Mouse (Mus musculus): ENCODE results near the gene Bfsp1. TPM values are rescaled to one million over a fixed set of nuclear protein-coding genes. Genes with fewer than 3 reads are reported as not detected.
A peak's percentile ranks its signal among the peaks of the same experiment; 100 is the strongest.

The Bfsp1 gene
- polyA plus RNA-seq, 1 experiment from 2014 or later, result 0.93 TPM

- Histone ChIP-seq H3K36me3 (ENCODE audit: control insufficient read depth, insufficient read depth, low read length) (no peaks in the 10 kb centered on the region), H3K9ac (replicated peaks; ENCODE audit: low read depth, low read length) (no peak overlapping the region), H3K9me3 (ENCODE audit: control insufficient read depth, low read depth, low read length) (no peaks in the 10 kb centered on the region), H3K27me3 (ENCODE audit: control insufficient read depth, insufficient read depth, low read length) (no peaks in the 10 kb centered on the region), H3K27ac (ENCODE audit: low read length) (no peak overlapping the region), H3K4me1 (ENCODE audit: control insufficient read depth, insufficient read depth, low read length) (peaks cover 1% of the 10 kb centered on the region; the same call in 1 of the 2 replicates), H3K4me3 (ENCODE audit: low read depth, low read length) (no peak overlapping the region), H3K4me2 (replicated peaks; ENCODE audit: low read depth, low read length) (no peak overlapping the region)
- ATAC-seq (ENCODE audit: insufficient number of reproducible peaks, insufficient read depth, low FRiP score, low read depth), result no peak
- WGBS, result 60% methylated on average over 3 of the region's 3 CpGs
Observed at GRCm38 (mm10) chr2:143847291-143847690, 15.7 kb downstream of the Bfsp1 start.

- Histone ChIP-seq H3K4me2 (replicated peaks; ENCODE audit: low read depth, low read length) (no peak overlapping the region), H3K9ac (replicated peaks; ENCODE audit: low read depth, low read length) (no peak overlapping the region), H3K9me3 (ENCODE audit: control insufficient read depth, low read depth, low read length) (no peaks in the 10 kb centered on the region), H3K4me3 (ENCODE audit: low read depth, low read length) (no peak overlapping the region), H3K36me3 (ENCODE audit: control insufficient read depth, insufficient read depth, low read length) (no peaks in the 10 kb centered on the region), H3K27ac (ENCODE audit: low read length) (no peak overlapping the region), H3K4me1 (ENCODE audit: control insufficient read depth, insufficient read depth, low read length) (no peaks in the 10 kb centered on the region), H3K27me3 (ENCODE audit: control insufficient read depth, insufficient read depth, low read length) (no peaks in the 10 kb centered on the region)
- WGBS, result 73% methylated on average over 4 of the region's 4 CpGs
- 0 out of 2 replicates have a peak, but pooled peaks have one; percentile 23 for ATAC-seq (ENCODE audit: insufficient number of reproducible peaks, insufficient read depth, low FRiP score, low read depth)
Observed at GRCm38 (mm10) chr2:143846799-143847198, 16.2 kb downstream of the Bfsp1 start.

DNA sequence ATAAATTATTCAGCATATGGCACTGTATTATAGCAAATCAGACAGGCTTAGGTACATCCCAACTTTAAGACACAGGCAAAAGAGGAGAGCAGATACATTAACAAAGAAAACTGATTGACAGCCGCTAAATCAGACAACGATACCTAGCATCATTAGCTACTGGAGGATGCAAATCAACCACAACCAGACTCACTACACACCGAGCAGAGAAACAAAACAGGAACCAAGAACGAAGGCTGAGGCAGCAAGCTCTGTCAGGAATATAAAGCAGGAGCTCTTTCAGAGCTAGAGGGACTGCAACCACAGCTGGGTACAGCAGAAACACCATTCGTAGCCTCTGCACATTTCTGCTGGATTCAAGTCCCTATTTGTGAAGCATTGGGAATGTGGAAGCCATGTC lies 18.2 kb downstream of the Bfsp1 start:
- 82% methylated on average over 5 of the region's 5 CpGs for WGBS
- Histone ChIP-seq H3K27me3 (ENCODE audit: control insufficient read depth, insufficient read depth, low read length) (no peaks in the 10 kb centered on the region), H3K4me1 (ENCODE audit: control insufficient read depth, insufficient read depth, low read length) (no peaks in the 10 kb centered on the region), H3K27ac (ENCODE audit: low read length) (no peak overlapping the region), H3K36me3 (ENCODE audit: control insufficient read depth, insufficient read depth, low read length) (no peaks in the 10 kb centered on the region), H3K9ac (replicated peaks; ENCODE audit: low read depth, low read length) (no peak overlapping the region), H3K4me3 (ENCODE audit: low read depth, low read length) (no peak overlapping the region), H3K9me3 (ENCODE audit: control insufficient read depth, low read depth, low read length) (no peaks in the 10 kb centered on the region), H3K4me2 (replicated peaks; ENCODE audit: low read depth, low read length) (no peak overlapping the region)
- ATAC-seq (ENCODE audit: insufficient number of reproducible peaks, insufficient read depth, low FRiP score, low read depth), result no peak

DNA sequence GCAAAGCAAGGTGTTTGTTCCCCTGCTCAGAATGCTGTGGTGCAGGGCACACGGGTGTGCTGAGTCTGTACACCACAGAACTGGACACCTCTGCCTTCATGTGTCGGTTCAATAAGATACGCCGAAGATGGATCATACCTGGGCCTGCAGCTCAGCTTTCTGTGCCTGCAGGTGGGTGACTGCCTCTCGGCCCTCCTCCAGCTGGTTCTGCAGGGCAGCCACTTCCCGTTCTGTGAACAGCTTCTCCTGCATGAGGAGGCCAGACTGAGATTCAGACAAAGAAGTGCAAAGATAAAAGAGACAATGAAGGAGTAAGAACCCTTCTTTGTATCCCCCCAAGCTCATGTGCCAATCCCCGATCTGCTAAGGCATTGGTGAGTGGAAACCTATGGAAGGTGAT lies 21.4 kb downstream of the Bfsp1 start:
- no peak overlapping the region for H3K9ac ChIP-seq (replicated peaks; ENCODE audit: low read depth, low read length)
- no peak overlapping the region for H3K4me3 ChIP-seq (ENCODE audit: low read depth, low read length)
- H3K4me2 ChIP-seq (replicated peaks; ENCODE audit: low read depth, low read length), result no peak overlapping the region
- no peaks in the 10 kb centered on the region for H3K9me3 ChIP-seq (ENCODE audit: control insufficient read depth, low read depth, low read length)
- WGBS, result 81% methylated on average over 7 of the region's 7 CpGs
- no peak overlapping the region for H3K27ac ChIP-seq (ENCODE audit: low read length)
- no peak for ATAC-seq (ENCODE audit: insufficient number of reproducible peaks, insufficient read depth, low FRiP score, low read depth)
- H3K27me3 ChIP-seq (ENCODE audit: control insufficient read depth, insufficient read depth, low read length), result no peaks in the 10 kb centered on the region
- no peaks in the 10 kb centered on the region for H3K36me3 ChIP-seq (ENCODE audit: control insufficient read depth, insufficient read depth, low read length)
- no peaks in the 10 kb centered on the region for H3K4me1 ChIP-seq (ENCODE audit: control insufficient read depth, insufficient read depth, low read length)

DNA sequence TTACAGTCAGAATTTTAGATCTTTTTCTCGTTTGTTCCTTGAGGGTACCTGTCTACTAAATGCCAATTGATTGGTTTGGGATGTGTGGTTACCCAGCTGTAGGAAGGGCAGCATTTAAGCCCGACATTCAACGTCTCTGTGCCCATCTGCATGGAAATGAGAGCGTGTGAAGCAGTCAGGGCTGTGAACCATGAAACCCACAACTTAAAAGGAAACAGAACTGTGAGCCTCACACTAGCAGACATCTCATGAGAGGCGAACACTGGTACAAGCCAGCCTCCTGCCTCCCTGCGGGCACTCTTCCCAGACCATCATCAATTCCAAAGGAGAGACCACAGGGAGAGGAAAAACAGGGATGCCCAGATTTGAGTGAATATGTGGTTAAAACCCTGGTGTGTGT lies 22.1 kb downstream of the Bfsp1 start:
- H3K9ac ChIP-seq (replicated peaks; ENCODE audit: low read depth, low read length), result no peak overlapping the region
- H3K4me1 ChIP-seq (ENCODE audit: control insufficient read depth, insufficient read depth, low read length), result no peaks in the 10 kb centered on the region
- no peaks in the 10 kb centered on the region for H3K27me3 ChIP-seq (ENCODE audit: control insufficient read depth, insufficient read depth, low read length)
- no peak overlapping the region for H3K4me2 ChIP-seq (replicated peaks; ENCODE audit: low read depth, low read length)
- ATAC-seq (ENCODE audit: insufficient number of reproducible peaks, insufficient read depth, low FRiP score, low read depth), result no peak
- no peaks in the 10 kb centered on the region for H3K36me3 ChIP-seq (ENCODE audit: control insufficient read depth, insufficient read depth, low read length)
- WGBS, result 78% methylated on average over 6 of the region's 6 CpGs
- H3K4me3 ChIP-seq (ENCODE audit: low read depth, low read length), result no peak overlapping the region
- no peaks in the 10 kb centered on the region for H3K9me3 ChIP-seq (ENCODE audit: control insufficient read depth, low read depth, low read length)
- H3K27ac ChIP-seq (ENCODE audit: low read length), result no peak overlapping the region

DNA sequence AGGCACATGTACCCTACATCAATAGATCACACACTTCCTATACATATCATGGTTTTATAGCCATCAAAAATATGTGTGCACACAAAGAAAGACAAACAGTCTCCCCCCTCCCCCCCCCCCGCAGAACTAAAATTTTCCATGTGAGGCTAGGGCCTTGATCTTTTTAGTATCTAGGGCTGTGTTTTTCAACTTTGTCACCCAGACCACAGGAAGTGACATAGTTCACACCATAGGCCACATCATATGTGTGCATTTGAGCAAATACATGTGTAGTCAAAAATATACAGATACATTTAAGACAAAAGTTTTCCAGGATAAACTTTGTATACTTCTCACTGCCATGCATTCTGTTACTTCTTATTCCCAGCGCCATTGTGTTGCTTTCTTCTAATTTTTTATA lies 23.5 kb downstream of the Bfsp1 start:
- H3K36me3 ChIP-seq (ENCODE audit: control insufficient read depth, insufficient read depth, low read length), result no peaks in the 10 kb centered on the region
- H3K9ac ChIP-seq (replicated peaks; ENCODE audit: low read depth, low read length), result no peak overlapping the region
- H3K4me1 ChIP-seq (ENCODE audit: control insufficient read depth, insufficient read depth, low read length), result no peaks in the 10 kb centered on the region
- no peak overlapping the region for H3K4me2 ChIP-seq (replicated peaks; ENCODE audit: low read depth, low read length)
- no peak for ATAC-seq (ENCODE audit: insufficient number of reproducible peaks, insufficient read depth, low FRiP score, low read depth)
- no peak overlapping the region for H3K27ac ChIP-seq (ENCODE audit: low read length)
- no peaks in the 10 kb centered on the region for H3K9me3 ChIP-seq (ENCODE audit: control insufficient read depth, low read depth, low read length)
- H3K27me3 ChIP-seq (ENCODE audit: control insufficient read depth, insufficient read depth, low read length), result no peaks in the 10 kb centered on the region
- WGBS, result 89% methylated on average over 2 of the region's 2 CpGs
- no peak overlapping the region for H3K4me3 ChIP-seq (ENCODE audit: low read depth, low read length)

DNA sequence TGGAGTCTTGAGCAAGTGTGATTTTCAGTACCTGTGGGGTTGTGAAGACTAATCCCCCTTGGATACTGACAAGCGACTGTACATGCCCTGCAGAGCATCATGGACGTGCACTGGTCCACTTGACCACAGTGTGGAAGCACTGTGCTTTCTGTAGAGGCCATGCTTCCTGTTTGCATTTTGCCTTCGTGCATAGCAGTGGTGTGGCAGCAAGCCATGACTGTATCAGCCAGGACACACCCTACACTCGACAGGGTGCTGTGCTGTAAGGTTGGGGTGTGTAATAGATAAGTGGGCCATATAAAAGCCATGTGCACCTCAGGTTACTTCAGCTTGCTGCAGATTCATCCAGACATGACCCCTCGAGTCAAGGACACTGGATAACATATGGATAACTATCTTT lies 24.3 kb downstream of the Bfsp1 start:
- no peak overlapping the region for H3K4me3 ChIP-seq (ENCODE audit: low read depth, low read length)
- no peaks in the 10 kb centered on the region for H3K9me3 ChIP-seq (ENCODE audit: control insufficient read depth, low read depth, low read length)
- WGBS, result 55% methylated on average over 5 of the region's 5 CpGs
- no peak overlapping the region for H3K27ac ChIP-seq (ENCODE audit: low read length)
- H3K36me3 ChIP-seq (ENCODE audit: control insufficient read depth, insufficient read depth, low read length), result no peaks in the 10 kb centered on the region
- H3K4me1 ChIP-seq (ENCODE audit: control insufficient read depth, insufficient read depth, low read length), result no peaks in the 10 kb centered on the region
- ATAC-seq (ENCODE audit: insufficient number of reproducible peaks, insufficient read depth, low FRiP score, low read depth), result 0 out of 2 replicates have a peak, but pooled peaks have one; percentile 28
- no peak overlapping the region for H3K9ac ChIP-seq (replicated peaks; ENCODE audit: low read depth, low read length)
- H3K4me2 ChIP-seq (replicated peaks; ENCODE audit: low read depth, low read length), result no peak overlapping the region
- no peaks in the 10 kb centered on the region for H3K27me3 ChIP-seq (ENCODE audit: control insufficient read depth, insufficient read depth, low read length)

GRCm38 (mm10) chr2:143837291-143837701 lies 25.7 kb downstream of the Bfsp1 start:
- Histone ChIP-seq H3K4me3 (ENCODE audit: low read depth, low read length) (no peak overlapping the region), H3K9ac (replicated peaks; ENCODE audit: low read depth, low read length) (no peak overlapping the region), H3K27me3 (ENCODE audit: control insufficient read depth, insufficient read depth, low read length) (no peaks in the 10 kb centered on the region), H3K9me3 (ENCODE audit: control insufficient read depth, low read depth, low read length) (no peaks in the 10 kb centered on the region), H3K36me3 (ENCODE audit: control insufficient read depth, insufficient read depth, low read length) (no peaks in the 10 kb centered on the region), H3K4me2 (replicated peaks; ENCODE audit: low read depth, low read length) (peak overlapping the region; percentile 28; the same call in 1 of the 2 replicates), H3K4me1 (ENCODE audit: control insufficient read depth, insufficient read depth, low read length) (no peaks in the 10 kb centered on the region), H3K27ac (ENCODE audit: low read length) (no peak overlapping the region)
- ATAC-seq (ENCODE audit: insufficient number of reproducible peaks, insufficient read depth, low FRiP score, low read depth), result peak; percentile 40; the same call in 1 of the 2 replicates
- 1% methylated on average over 8 of the region's 8 CpGs for WGBS

DNA sequence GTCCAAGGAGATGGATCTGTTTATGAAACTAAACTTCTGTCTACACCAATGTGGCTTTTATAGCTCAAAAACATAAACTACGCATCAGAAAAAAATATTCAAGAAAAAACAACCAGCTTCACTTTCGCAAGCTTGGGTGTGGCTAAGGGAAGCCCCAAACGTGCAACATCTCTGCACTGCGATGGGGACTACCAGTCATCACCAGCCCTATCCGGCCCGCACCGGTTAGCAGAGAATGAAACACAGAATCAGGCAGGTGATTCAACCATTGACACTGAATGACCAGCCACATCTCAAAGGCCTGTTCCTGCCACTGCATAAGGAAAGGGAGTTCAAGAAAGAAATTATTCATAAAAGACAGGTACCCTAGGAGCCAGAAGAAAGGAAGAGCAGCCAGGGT lies 27.2 kb downstream of the Bfsp1 start:
- Histone ChIP-seq H3K4me1 (ENCODE audit: control insufficient read depth, insufficient read depth, low read length) (no peaks in the 10 kb centered on the region), H3K9ac (replicated peaks; ENCODE audit: low read depth, low read length) (no peak overlapping the region), H3K4me3 (ENCODE audit: low read depth, low read length) (no peak overlapping the region), H3K36me3 (ENCODE audit: control insufficient read depth, insufficient read depth, low read length) (no peaks in the 10 kb centered on the region), H3K27me3 (ENCODE audit: control insufficient read depth, insufficient read depth, low read length) (no peaks in the 10 kb centered on the region), H3K4me2 (replicated peaks; ENCODE audit: low read depth, low read length) (no peak overlapping the region), H3K27ac (ENCODE audit: low read length) (no peak overlapping the region), H3K9me3 (ENCODE audit: control insufficient read depth, low read depth, low read length) (no peaks in the 10 kb centered on the region)
- 72% methylated on average over 7 of the region's 7 CpGs for WGBS
- ATAC-seq (ENCODE audit: insufficient number of reproducible peaks, insufficient read depth, low FRiP score, low read depth), result no peak

Data from stomach, embryonic 14.5 days (tissue).